Mouse (Mus musculus): ENCODE results near the gene Mnx1. TPM values are rescaled to one million over a fixed set of nuclear protein-coding genes. Genes with fewer than 3 reads are reported as not detected.

Gene Mnx1
- polyA plus RNA-seq, 1 experiment, result 0.45 TPM

GRCm38 (mm10) chr5:29484965-29485940 lies 7.0 kb upstream of the Mnx1 start:
- no peak overlapping the region for H3K9ac ChIP-seq (ENCODE audit: low read depth, poor library complexity, severe bottlenecking)
- peak overlapping the region; percentile 16 for H3K4me3 ChIP-seq (ENCODE audit: low read depth, low read length)
- H3K9me3 ChIP-seq (replicated peaks; ENCODE audit: control insufficient read depth, insufficient read depth, low read length, poor library complexity, severe bottlenecking), result no peaks in the 10 kb centered on the region
- H3K27ac ChIP-seq (ENCODE audit: insufficient read depth, low read length), result no peak overlapping the region
- H3K36me3 ChIP-seq (ENCODE audit: control insufficient read depth, insufficient read depth, low read length, poor library complexity, severe bottlenecking), result no peaks in the 10 kb centered on the region
- no peaks in the 10 kb centered on the region for H3K4me1 ChIP-seq (ENCODE audit: control insufficient read depth, insufficient read depth, low read length)
- TF ChIP-seq CTCF (IDR thresholded peaks at IDR 0.05; ENCODE audit: low read depth, low read length) (no peak), EP300 (IDR thresholded peaks at IDR 0.05; ENCODE audit: insufficient read depth, low read depth, low read length) (no peak), POLR2A (IDR thresholded peaks at IDR 0.05; ENCODE audit: insufficient read depth, low read length) (no peak)
- H3K27me3 ChIP-seq (ENCODE audit: control insufficient read depth, insufficient read depth, low read length, poor library complexity, severe bottlenecking), result peaks cover 2% of the 10 kb centered on the region; the same call in 1 of the 2 replicates

- H3K27me3 ChIP-seq (ENCODE audit: control insufficient read depth, insufficient read depth, low read length, poor library complexity, severe bottlenecking), result peaks cover 6% of the 10 kb centered on the region; the same call in 1 of the 2 replicates
- no peak overlapping the region for H3K9ac ChIP-seq (ENCODE audit: low read depth, poor library complexity, severe bottlenecking)
- no peaks in the 10 kb centered on the region for H3K36me3 ChIP-seq (ENCODE audit: control insufficient read depth, insufficient read depth, low read length, poor library complexity, severe bottlenecking)
- TF ChIP-seq EP300 (IDR thresholded peaks at IDR 0.05; ENCODE audit: insufficient read depth, low read depth, low read length) (no peak), POLR2A (IDR thresholded peaks at IDR 0.05; ENCODE audit: insufficient read depth, low read length) (no peak), CTCF (IDR thresholded peaks at IDR 0.05; ENCODE audit: low read depth, low read length) (no peak)
- no peaks in the 10 kb centered on the region for H3K9me3 ChIP-seq (replicated peaks; ENCODE audit: control insufficient read depth, insufficient read depth, low read length, poor library complexity, severe bottlenecking)
- no peak overlapping the region for H3K4me3 ChIP-seq (ENCODE audit: low read depth, low read length)
- no peak overlapping the region for H3K27ac ChIP-seq (ENCODE audit: insufficient read depth, low read length)
- H3K4me1 ChIP-seq (ENCODE audit: control insufficient read depth, insufficient read depth, low read length), result no peaks in the 10 kb centered on the region
Measured at GRCm38 (mm10) chr5:29483801-29484200, 5.5 kb upstream of the Mnx1 start.

GRCm38 (mm10) chr5:29479198-29479593 lies 926 bp upstream of the Mnx1 start:
- Histone ChIP-seq H3K27me3 (ENCODE audit: control insufficient read depth, insufficient read depth, low read length, poor library complexity, severe bottlenecking) (peaks cover 21% of the 10 kb centered on the region), H3K4me1 (ENCODE audit: control insufficient read depth, insufficient read depth, low read length) (no peaks in the 10 kb centered on the region), H3K36me3 (ENCODE audit: control insufficient read depth, insufficient read depth, low read length, poor library complexity, severe bottlenecking) (no peaks in the 10 kb centered on the region), H3K9ac (ENCODE audit: low read depth, poor library complexity, severe bottlenecking) (peak overlapping the region; percentile 42; the same call in 1 of the 2 replicates), H3K4me3 (ENCODE audit: low read depth, low read length) (peak overlapping the region; percentile 78), H3K9me3 (replicated peaks; ENCODE audit: control insufficient read depth, insufficient read depth, low read length, poor library complexity, severe bottlenecking) (no peaks in the 10 kb centered on the region), H3K27ac (ENCODE audit: insufficient read depth, low read length) (no peak overlapping the region)
- no peak for TF ChIP-seq POLR2A (IDR thresholded peaks at IDR 0.05; ENCODE audit: insufficient read depth, low read length)
- TF ChIP-seq CTCF (IDR thresholded peaks at IDR 0.05; ENCODE audit: low read depth, low read length), result no peak
- TF ChIP-seq EP300 (IDR thresholded peaks at IDR 0.05; ENCODE audit: insufficient read depth, low read depth, low read length), result no peak

- no peak overlapping the region for H3K27ac ChIP-seq (ENCODE audit: insufficient read depth, low read length)
- H3K4me1 ChIP-seq (ENCODE audit: control insufficient read depth, insufficient read depth, low read length), result no peaks in the 10 kb centered on the region
- H3K9me3 ChIP-seq (replicated peaks; ENCODE audit: control insufficient read depth, insufficient read depth, low read length, poor library complexity, severe bottlenecking), result 0 out of 2 replicates have a peak, but pooled peaks cover 3% of the 10 kb centered on the region
- no peaks in the 10 kb centered on the region for H3K36me3 ChIP-seq (ENCODE audit: control insufficient read depth, insufficient read depth, low read length, poor library complexity, severe bottlenecking)
- peaks cover 24% of the 10 kb centered on the region for H3K27me3 ChIP-seq (ENCODE audit: control insufficient read depth, insufficient read depth, low read length, poor library complexity, severe bottlenecking)
- no peak for TF ChIP-seq POLR2A (IDR thresholded peaks at IDR 0.05; ENCODE audit: insufficient read depth, low read length)
- TF ChIP-seq CTCF (IDR thresholded peaks at IDR 0.05; ENCODE audit: low read depth, low read length), result no peak
- TF ChIP-seq EP300 (IDR thresholded peaks at IDR 0.05; ENCODE audit: insufficient read depth, low read depth, low read length), result no peak
- peak overlapping the region; percentile 73 for H3K9ac ChIP-seq (ENCODE audit: low read depth, poor library complexity, severe bottlenecking)
- peak overlapping the region; percentile 85 for H3K4me3 ChIP-seq (ENCODE audit: low read depth, low read length)
Measured at GRCm38 (mm10) chr5:29477474-29478207, 629 bp downstream of the Mnx1 start.

- Histone ChIP-seq H3K4me3 (ENCODE audit: low read depth, low read length) (no peak overlapping the region), H3K27ac (ENCODE audit: insufficient read depth, low read length) (no peak overlapping the region), H3K36me3 (ENCODE audit: control insufficient read depth, insufficient read depth, low read length, poor library complexity, severe bottlenecking) (no peaks in the 10 kb centered on the region), H3K9me3 (replicated peaks; ENCODE audit: control insufficient read depth, insufficient read depth, low read length, poor library complexity, severe bottlenecking) (0 out of 2 replicates have a peak, but pooled peaks cover 3% of the 10 kb centered on the region), H3K27me3 (ENCODE audit: control insufficient read depth, insufficient read depth, low read length, poor library complexity, severe bottlenecking) (peaks cover 24% of the 10 kb centered on the region), H3K4me1 (ENCODE audit: control insufficient read depth, insufficient read depth, low read length) (no peaks in the 10 kb centered on the region), H3K9ac (ENCODE audit: low read depth, poor library complexity, severe bottlenecking) (no peak overlapping the region)
- TF ChIP-seq CTCF (IDR thresholded peaks at IDR 0.05; ENCODE audit: low read depth, low read length), result no peak
Measured at GRCm38 (mm10) chr5:29476021-29476420, 2.2 kb downstream of the Mnx1 start.

Data from ES-Bruce4 (cell line).